Mouse (Mus musculus): Measurements from ENCODE around the gene Arhgap5. TPM values are rescaled to one million over a fixed set of nuclear protein-coding genes. Genes with fewer than 3 reads are reported as not detected.

Arhgap5 gene
- polyA plus RNA-seq (2015; fragmentation: Nextera tagmentation; extraction: Ambion mirVana): 7.9 and 9.2 TPM in 2 replicates

GRCm38 (mm10) chr12:52503456-52504320 is at the start of gene Arhgap5:
Arhgap5 (plus strand) TSS chr12:52503972.
- H3K27me3 ChIP-seq: peaks cover 14% of the 10 kb centered on the region
- peak within 1 kb of the TSS; percentile 72 for H3K9ac ChIP-seq
- ATAC-seq (ENCODE audit: insufficient read depth): peak; percentile 91
- H3K27ac ChIP-seq (replicated peaks): peak within 1 kb of the TSS; percentile 84
- under 1% methylated on average over 110 of the region's 119 CpGs for WGBS (ENCODE audit: insufficient replicate concordance)
- peak within 1 kb of the TSS; percentile 81 for H3K4me3 ChIP-seq (replicated peaks)
- H3K4me1 ChIP-seq (replicated peaks): peaks cover 9% of the 10 kb centered on the region; the same call in 1 of the 2 replicates
- H3K4me2 ChIP-seq: peak within 1 kb of the TSS; percentile 92
- no peaks in the 10 kb centered on the region for H3K36me3 ChIP-seq (replicated peaks)
- no peaks in the 10 kb centered on the region for H3K9me3 ChIP-seq (replicated peaks)

GRCm38 (mm10) chr12:52464593-52464992 is 39.2 kb upstream of the Arhgap5 start:
- Histone ChIP-seq H3K9me3 (replicated peaks) (no peaks in the 10 kb centered on the region), H3K27ac (replicated peaks) (no peak overlapping the region), H3K4me2 (no peak overlapping the region), H3K36me3 (replicated peaks) (no peaks in the 10 kb centered on the region), H3K27me3 (no peaks in the 10 kb centered on the region), H3K9ac (no peak overlapping the region), H3K4me3 (replicated peaks) (no peak overlapping the region), H3K4me1 (replicated peaks) (no peaks in the 10 kb centered on the region)
- peak; percentile 56 for ATAC-seq (ENCODE audit: insufficient read depth)

- no peak for ATAC-seq (ENCODE audit: insufficient read depth)
- H3K36me3 ChIP-seq (replicated peaks): no peaks in the 10 kb centered on the region
- H3K27ac ChIP-seq (replicated peaks): no peak overlapping the region
- H3K4me3 ChIP-seq (replicated peaks): no peak overlapping the region
- no peaks in the 10 kb centered on the region for H3K27me3 ChIP-seq
- no peaks in the 10 kb centered on the region for H3K9me3 ChIP-seq (replicated peaks)
- H3K4me2 ChIP-seq: no peak overlapping the region
- WGBS (ENCODE audit: insufficient replicate concordance): 63% methylated on average over 4 of the region's 4 CpGs
- H3K9ac ChIP-seq: no peak overlapping the region
- H3K4me1 ChIP-seq (replicated peaks): 0 out of 2 replicates have a peak, but pooled peaks cover 4% of the 10 kb centered on the region
Observed at GRCm38 (mm10) chr12:52471621-52472020, 32.2 kb upstream of the Arhgap5 start.

- Histone ChIP-seq H3K4me1 (replicated peaks) (0 out of 2 replicates have a peak, but pooled peaks cover 4% of the 10 kb centered on the region), H3K27ac (replicated peaks) (0 out of 2 replicates have a peak overlapping the region, but pooled peaks have one; percentile 2), H3K27me3 (no peaks in the 10 kb centered on the region), H3K4me3 (replicated peaks) (no peak overlapping the region), H3K4me2 (peak overlapping the region; percentile 29), H3K9me3 (replicated peaks) (no peaks in the 10 kb centered on the region), H3K36me3 (replicated peaks) (no peaks in the 10 kb centered on the region), H3K9ac (no peak overlapping the region)
- 31% methylated on average over 18 of the region's 18 CpGs for WGBS (ENCODE audit: insufficient replicate concordance)
- ATAC-seq (ENCODE audit: insufficient read depth): 0 out of 2 replicates have a peak, but pooled peaks have one; percentile 34
Observed at GRCm38 (mm10) chr12:52473988-52474968, 29.5 kb upstream of the Arhgap5 start.

- Histone ChIP-seq H3K4me1 (replicated peaks) (0 out of 2 replicates have a peak, but pooled peaks cover 4% of the 10 kb centered on the region), H3K9me3 (replicated peaks) (no peaks in the 10 kb centered on the region), H3K36me3 (replicated peaks) (no peaks in the 10 kb centered on the region), H3K27ac (replicated peaks) (no peak overlapping the region), H3K4me2 (no peak overlapping the region), H3K4me3 (replicated peaks) (no peak overlapping the region), H3K27me3 (no peaks in the 10 kb centered on the region), H3K9ac (no peak overlapping the region)
- ATAC-seq (ENCODE audit: insufficient read depth): no peak
- WGBS (ENCODE audit: insufficient replicate concordance): 74% methylated on average over 6 of the region's 6 CpGs
Observed at GRCm38 (mm10) chr12:52476036-52476435, 27.7 kb upstream of the Arhgap5 start.

GRCm38 (mm10) chr12:52478611-52479010 is 25.2 kb upstream of the Arhgap5 start:
- no peak overlapping the region for H3K27ac ChIP-seq (replicated peaks)
- H3K4me2 ChIP-seq: no peak overlapping the region
- WGBS (ENCODE audit: insufficient replicate concordance): 77% methylated on average over 8 of the region's 8 CpGs
- ATAC-seq (ENCODE audit: insufficient read depth): no peak
- H3K4me1 ChIP-seq (replicated peaks): 0 out of 2 replicates have a peak, but pooled peaks cover 4% of the 10 kb centered on the region
- H3K9ac ChIP-seq: no peak overlapping the region
- H3K36me3 ChIP-seq (replicated peaks): no peaks in the 10 kb centered on the region
- no peak overlapping the region for H3K4me3 ChIP-seq (replicated peaks)
- H3K27me3 ChIP-seq: no peaks in the 10 kb centered on the region
- H3K9me3 ChIP-seq (replicated peaks): no peaks in the 10 kb centered on the region

GRCm38 (mm10) chr12:52479323-52479722 is 24.4 kb upstream of the Arhgap5 start:
- H3K9me3 ChIP-seq (replicated peaks): no peaks in the 10 kb centered on the region
- WGBS (ENCODE audit: insufficient replicate concordance): 42% methylated on average over 6 of the region's 6 CpGs
- H3K27me3 ChIP-seq: no peaks in the 10 kb centered on the region
- no peak overlapping the region for H3K4me3 ChIP-seq (replicated peaks)
- H3K4me1 ChIP-seq (replicated peaks): no peaks in the 10 kb centered on the region
- no peaks in the 10 kb centered on the region for H3K36me3 ChIP-seq (replicated peaks)
- H3K27ac ChIP-seq (replicated peaks): no peak overlapping the region
- H3K9ac ChIP-seq: no peak overlapping the region
- no peak overlapping the region for H3K4me2 ChIP-seq
- ATAC-seq (ENCODE audit: insufficient read depth): no peak

GRCm38 (mm10) chr12:52480851-52481250 is 22.9 kb upstream of the Arhgap5 start:
- Histone ChIP-seq H3K4me2 (no peak overlapping the region), H3K9ac (no peak overlapping the region), H3K27ac (replicated peaks) (no peak overlapping the region), H3K36me3 (replicated peaks) (no peaks in the 10 kb centered on the region), H3K4me3 (replicated peaks) (no peak overlapping the region), H3K27me3 (no peaks in the 10 kb centered on the region), H3K4me1 (replicated peaks) (no peaks in the 10 kb centered on the region), H3K9me3 (replicated peaks) (no peaks in the 10 kb centered on the region)
- no peak for ATAC-seq (ENCODE audit: insufficient read depth)
- 79% methylated on average over 9 of the region's 9 CpGs for WGBS (ENCODE audit: insufficient replicate concordance)

- no peaks in the 10 kb centered on the region for H3K27me3 ChIP-seq
- H3K9me3 ChIP-seq (replicated peaks): no peaks in the 10 kb centered on the region
- no peak overlapping the region for H3K9ac ChIP-seq
- H3K27ac ChIP-seq (replicated peaks): no peak overlapping the region
- 42% methylated on average over 5 of the region's 5 CpGs for WGBS (ENCODE audit: insufficient replicate concordance)
- H3K4me3 ChIP-seq (replicated peaks): no peak overlapping the region
- no peak for ATAC-seq (ENCODE audit: insufficient read depth)
- no peak overlapping the region for H3K4me2 ChIP-seq
- H3K4me1 ChIP-seq (replicated peaks): no peaks in the 10 kb centered on the region
- no peaks in the 10 kb centered on the region for H3K36me3 ChIP-seq (replicated peaks)
Observed at GRCm38 (mm10) chr12:52481969-52482550, 21.7 kb upstream of the Arhgap5 start.

GRCm38 (mm10) chr12:52483219-52483618 is 20.6 kb upstream of the Arhgap5 start:
- H3K4me2 ChIP-seq: no peak overlapping the region
- no peak overlapping the region for H3K4me3 ChIP-seq (replicated peaks)
- no peak overlapping the region for H3K27ac ChIP-seq (replicated peaks)
- WGBS (ENCODE audit: insufficient replicate concordance): 88% methylated on average over 9 of the region's 9 CpGs
- no peaks in the 10 kb centered on the region for H3K9me3 ChIP-seq (replicated peaks)
- H3K4me1 ChIP-seq (replicated peaks): no peaks in the 10 kb centered on the region
- no peak for ATAC-seq (ENCODE audit: insufficient read depth)
- H3K36me3 ChIP-seq (replicated peaks): no peaks in the 10 kb centered on the region
- H3K27me3 ChIP-seq: no peaks in the 10 kb centered on the region
- no peak overlapping the region for H3K9ac ChIP-seq
